Mouse (Mus musculus) heart, postnatal 10 days (tissue): ENCODE results near the gene Ltb4r2. TPM values are rescaled to one million over a fixed set of nuclear protein-coding genes. Genes with fewer than 3 reads are reported as not detected.
"Not testable (repeated sequence)": the region's sequence is repeated elsewhere in the genome, so short reads cannot be mapped to it uniquely, and the experiment has no call there.

Experiments
- DNase-seq, 2 experiments: peaks; one replicate each; pipeline ENCODE4 v3.0.0; 2021
- intact Hi-C: fragments of 180-260 bp; cut with DNase I; formaldehyde crosslinking; loops from one replicate; pipeline ENCODE4 v1.15.1; 2025
- total RNA-seq, 2 experiments: library from RNA; stranded (reverse); gene quantifications; 2 replicates each; pipeline ENCODE4 v1.2.3; 2021

The Ltb4r2 gene
- total RNA-seq, 2 experiments from 2014 or later, result 0.10 TPM; not detected in 1

GRCm38 (mm10) chr14:55735334-55735733, 25.9 kb upstream of the Ltb4r2 start:
- intact Hi-C loops, result no loop called here
- DNase-seq, result no peak

- intact Hi-C loops, result no loop called here
- DNase-seq, result no peak
Measured at GRCm38 (mm10) chr14:55735758-55736157, 25.5 kb upstream of the Ltb4r2 start.

GRCm38 (mm10) chr14:55737086-55737687, 24.0 kb upstream of the Ltb4r2 start:
- no peak for DNase-seq
- intact Hi-C loops, result no loop called here

- intact Hi-C loops, result loop anchor here (1.0 to 10.0 kb wide), 4 partner anchors 21 to 249 kb away; partner anchors contain the start of genes Carmil3 and Rabggta
- peak; percentile 91 to 94 for DNase-seq
Measured at GRCm38 (mm10) chr14:55743711-55744110, 17.5 kb upstream of the Ltb4r2 start.

- DNase-seq, result peak; percentile 92 to 93
- intact Hi-C loops, result loop anchor here (10.0 kb wide), 1 partner anchor 251 kb away; the partner anchor contains the start of gene Carmil3
Measured at GRCm38 (mm10) chr14:55745180-55745860, 15.9 kb upstream of the Ltb4r2 start, which contains the start of the genes Dhrs1 and Nop9. Dhrs1 (minus strand) TSS chr14:55745690. Nop9 (plus strand) TSS chr14:55745693.

GRCm38 (mm10) chr14:55745861-55746237, 15.4 kb upstream of the Ltb4r2 start:
- intact Hi-C loops, result loop anchor here (10.0 kb wide), 1 partner anchor 251 kb away; the partner anchor contains the start of gene Carmil3
- no peak for DNase-seq

GRCm38 (mm10) chr14:55747051-55747847, 14.0 kb upstream of the Ltb4r2 start:
- intact Hi-C loops, result loop anchor here (10.0 kb wide), 1 partner anchor 252 kb away; the partner anchor contains the start of gene Carmil3
- no peak for DNase-seq

- DNase-seq, result no peak
- intact Hi-C loops, result loop anchor here (5.0 kb wide), 1 partner anchor 130 kb away; no protein-coding TSS in a partner anchor
Measured at GRCm38 (mm10) chr14:55757566-55757965, 3.7 kb upstream of the Ltb4r2 start.

GRCm38 (mm10) chr14:55758363-55758784, 2.9 kb upstream of the Ltb4r2 start, which contains the start of gene Cideb:
Cideb (minus strand) TSS chr14:55758458.
- intact Hi-C loops, result loop anchor here (5.0 kb wide), 1 partner anchor 131 kb away; no protein-coding TSS in a partner anchor
- peak; percentile 60 to 77 for DNase-seq

GRCm38 (mm10) chr14:55760156-55760555, 1.1 kb upstream of the Ltb4r2 start:
- intact Hi-C loops, result not testable (repeated sequence)
- DNase-seq, result peak; percentile 89 to 93

GRCm38 (mm10) chr14:55762001-55762821, 983 bp downstream of the Ltb4r2 start:
- intact Hi-C loops, result no loop called here

GRCm38 (mm10) chr14:55763166-55763565, 1.9 kb downstream of the Ltb4r2 start:
- intact Hi-C loops, result no loop called here
- DNase-seq, result peak in 1 of 2 experiments; percentile 45

More at GRCm38 (mm10) chr14:55762001-55762821, 983 bp downstream of the Ltb4r2 start:
- peak; percentile 65 to 77 for DNase-seq

GRCm38 (mm10) chr14:55765696-55766095, 4.5 kb downstream of the Ltb4r2 start, which contains the start of gene Ltb4r1:
Ltb4r1 (plus strand) TSS chr14:55765962.
- no peak for DNase-seq

GRCm38 (mm10) chr14:55767519-55768414, 6.5 kb downstream of the Ltb4r2 start:
- DNase-seq, result peak; percentile 62 to 75
- intact Hi-C loops, result no loop called here

More at GRCm38 (mm10) chr14:55765696-55766095, 4.5 kb downstream of the Ltb4r2 start, which contains the start of gene Ltb4r1:
- intact Hi-C loops, result no loop called here

GRCm38 (mm10) chr14:55768555-55768954, 7.3 kb downstream of the Ltb4r2 start:
- no peak for DNase-seq
- intact Hi-C loops, result no loop called here

GRCm38 (mm10) chr14:55769087-55769703, 8.0 kb downstream of the Ltb4r2 start:
- intact Hi-C loops, result no loop called here
- no peak for DNase-seq

- no peak for DNase-seq
- intact Hi-C loops, result no loop called here
Measured at GRCm38 (mm10) chr14:55776711-55777110, 15.5 kb downstream of the Ltb4r2 start.

GRCm38 (mm10) chr14:55777176-55777575, 15.9 kb downstream of the Ltb4r2 start:
- no peak for DNase-seq
- intact Hi-C loops, result no loop called here
